Mouse (Mus musculus): Measurements from ENCODE around the gene Adamtsl4.

The Adamtsl4 gene

GRCm38 (mm10) chr3:95635636-95636035, 52.1 kb downstream of the Adamtsl4 start:
- no peak for DNase-seq (ENCODE audit: low read depth, low spot score)

DNA sequence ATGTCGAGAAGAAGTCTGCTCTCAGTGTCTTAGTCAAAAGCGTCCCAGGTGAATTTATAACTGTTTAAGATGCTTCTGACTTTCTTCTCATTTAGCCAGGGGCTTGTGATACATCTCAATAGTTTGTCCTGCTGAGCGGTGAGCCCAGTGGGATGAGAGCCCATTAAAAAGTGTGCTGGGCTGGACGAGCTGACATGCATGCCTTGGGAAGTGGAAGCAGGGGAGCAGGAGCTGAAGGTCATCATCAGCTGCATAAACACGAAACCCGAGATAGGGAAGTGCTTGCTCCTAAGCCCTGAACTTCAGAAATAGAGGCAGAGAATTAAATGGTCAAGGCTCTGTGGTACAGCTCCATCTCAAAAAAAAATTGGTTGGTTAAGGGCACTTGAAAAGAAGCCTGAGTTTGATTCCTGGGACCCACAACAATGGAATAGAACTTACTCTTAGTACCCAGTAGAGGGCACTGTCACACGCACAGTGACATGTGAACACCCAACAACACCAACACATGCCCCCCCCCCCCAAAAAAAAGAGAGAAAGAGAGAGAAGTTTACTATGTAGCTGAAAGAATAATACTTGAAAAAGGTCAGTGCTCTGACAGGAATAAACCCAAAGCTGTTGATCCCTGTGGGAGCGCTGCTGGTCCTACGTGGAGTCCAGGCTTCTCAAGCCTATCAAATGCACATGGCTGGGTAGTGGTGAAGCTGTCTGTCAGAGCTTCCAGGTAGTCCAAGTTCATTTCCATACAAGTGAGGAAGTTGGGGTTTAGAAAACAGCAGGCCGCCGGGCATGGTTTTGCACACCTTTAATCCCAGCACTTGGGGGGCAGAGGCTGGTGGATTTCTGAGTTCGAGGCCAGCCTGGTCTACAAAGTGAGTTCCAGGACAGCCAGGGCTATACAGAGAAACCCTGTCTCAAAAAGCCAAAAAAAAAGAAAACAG, 54.8 kb downstream of the Adamtsl4 start:
- no peak for DNase-seq (ENCODE audit: low read depth, low spot score)

- DNase-seq (ENCODE audit: low read depth, low spot score) = no peak
These were observed 56.4 kb downstream of the Adamtsl4 start for GRCm38 (mm10) chr3:95631304-95631703.

DNA sequence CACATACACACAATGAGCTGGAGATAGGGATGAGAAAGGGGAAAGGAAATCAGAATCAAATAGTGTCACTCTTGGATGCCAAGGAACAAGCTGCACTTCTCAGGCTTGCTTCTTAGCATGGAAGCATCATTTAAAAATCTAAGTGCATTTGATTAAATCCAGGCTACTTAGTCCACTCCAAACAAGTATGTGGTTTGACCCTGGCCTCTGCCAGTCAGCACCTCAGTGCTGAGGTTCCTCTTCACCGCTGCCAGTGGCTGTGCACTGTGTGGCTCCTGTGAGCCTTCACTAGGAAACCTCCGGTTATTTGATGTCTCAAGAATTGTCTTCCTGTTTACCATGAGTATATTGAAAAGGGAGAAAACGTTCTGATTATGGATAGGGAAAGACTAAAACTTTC, 56.9 kb downstream of the Adamtsl4 start:
- DNase-seq (ENCODE audit: low read depth, low spot score) = no peak

DNA sequence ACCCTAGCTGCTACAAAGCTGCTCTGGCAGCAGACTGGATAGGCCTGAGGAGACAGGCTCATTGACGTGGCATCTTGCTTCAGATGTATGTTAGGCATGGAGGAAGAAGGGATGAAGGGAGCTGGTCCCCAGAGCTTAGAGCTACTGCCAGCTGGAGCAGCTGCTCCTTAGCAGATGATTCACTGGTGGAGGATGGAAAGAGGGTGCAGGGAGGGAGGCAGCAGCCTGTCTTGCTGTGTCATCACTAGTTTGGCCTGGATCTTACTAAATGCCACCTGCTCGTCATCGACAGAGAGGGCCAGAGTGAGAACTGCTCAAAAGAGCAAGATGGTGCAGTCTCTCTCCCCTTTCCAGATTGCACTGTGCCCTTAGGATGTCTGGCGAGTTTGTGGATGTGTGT, 58.0 kb downstream of the Adamtsl4 start:
- no peak for DNase-seq (ENCODE audit: low read depth, low spot score)

DNA sequence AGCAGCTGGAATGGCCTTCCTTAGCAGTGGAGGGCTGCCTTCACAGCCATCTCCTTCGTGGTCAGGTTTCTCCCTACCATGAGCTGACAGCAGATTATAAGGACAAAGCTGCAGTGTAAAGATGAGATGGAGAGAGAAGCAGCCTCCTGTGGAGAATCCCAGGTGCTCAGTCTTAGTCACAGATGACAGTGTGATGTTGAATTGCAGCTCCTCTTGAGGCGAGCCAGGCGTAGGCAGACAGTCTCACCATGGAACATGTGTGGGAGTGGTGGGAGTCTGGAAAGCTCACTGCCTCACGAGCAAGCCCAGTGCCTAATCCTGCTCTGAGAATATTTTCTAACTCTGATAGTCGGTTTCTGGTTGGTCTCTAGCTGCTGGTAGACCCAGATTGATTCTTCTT, 60.0 kb downstream of the Adamtsl4 start:
- DNase-seq (ENCODE audit: low read depth, low spot score) = no peak

Data from forelimb bud, embryonic 11.5 days (tissue).